Mouse (Mus musculus) kidney, adult 2 months (tissue): ENCODE results near the gene Nid2. TPM values are rescaled to one million over a fixed set of nuclear protein-coding genes. Genes with fewer than 3 reads are reported as not detected.

Experiments used
- DNase-seq: peaks from one replicate; pipeline ENCODE4 v3.0.0; 2021
- H3K27ac ChIP-seq: fragments of 200-500 bp; 2 replicates; pipeline ENCODE4 v1.5.1; 2012; ENCODE audit warnings: low read depth, low read length, control low read depth, inconsistent platforms; ENCODE audit not compliant: insufficient read depth
- H3K27me3 ChIP-seq: fragments of 200-500 bp; replicated peaks from 2 replicates; pipeline ENCODE4 v1.6.1; 2012; ENCODE audit warnings: mild to moderate bottlenecking, moderate library complexity, low read length, inconsistent platforms; ENCODE audit not compliant: control insufficient read depth, insufficient read depth
- H3K36me3 ChIP-seq: fragments of 200-500 bp; 2 replicates; pipeline ENCODE4 v1.6.1; 2012; ENCODE audit warnings: mild to moderate bottlenecking, moderate library complexity, low read length, inconsistent platforms; ENCODE audit not compliant: control insufficient read depth, insufficient read depth
- H3K4me1 ChIP-seq: fragments of 200-500 bp; 2 replicates; pipeline ENCODE4 v1.6.1; 2011; ENCODE audit warnings: low read length; ENCODE audit not compliant: control insufficient read depth, insufficient read depth
- H3K4me3 ChIP-seq: fragments of 200-500 bp; 2 replicates; pipeline ENCODE4 v1.5.1; 2011; ENCODE audit warnings: mild to moderate bottlenecking, low read depth, low read length, control low read depth; ENCODE audit not compliant: insufficient read depth
- CTCF ChIP-seq: fragments of 200-500 bp; conservative IDR thresholded peaks from 2 replicates; pipeline ENCODE4 v1.5.1; 2011; ENCODE audit warnings: low read depth, mild to moderate bottlenecking, control low read depth, low read length, moderate library complexity, mixed read lengths; ENCODE audit not compliant: insufficient read depth, insufficient read length
- POLR2A ChIP-seq: fragments of 200-500 bp; IDR thresholded peaks from one replicate; pipeline ENCODE4 v1.6.1; 2011; ENCODE audit warnings: low read depth, low read length, control low read depth
- WGBS: fragments of 180-500 bp; shearing (Covaris S2); methylation state at CpG from one replicate; pipeline ENCODE4 v1.1.7; 2018; 5-methylcytosine and 5-hydroxymethylcytosine counted together
- polyA plus RNA-seq: library from polyadenylated mRNA; depleted of rRNA; stranded (reverse); fragments of >200 nt; gene quantifications from 2 replicates; pipeline ENCODE4 v1.2.3, GENCODE M21; 2012

Nid2 gene
- polyA plus RNA-seq, 1 experiment, result 17.6 TPM

DNA sequence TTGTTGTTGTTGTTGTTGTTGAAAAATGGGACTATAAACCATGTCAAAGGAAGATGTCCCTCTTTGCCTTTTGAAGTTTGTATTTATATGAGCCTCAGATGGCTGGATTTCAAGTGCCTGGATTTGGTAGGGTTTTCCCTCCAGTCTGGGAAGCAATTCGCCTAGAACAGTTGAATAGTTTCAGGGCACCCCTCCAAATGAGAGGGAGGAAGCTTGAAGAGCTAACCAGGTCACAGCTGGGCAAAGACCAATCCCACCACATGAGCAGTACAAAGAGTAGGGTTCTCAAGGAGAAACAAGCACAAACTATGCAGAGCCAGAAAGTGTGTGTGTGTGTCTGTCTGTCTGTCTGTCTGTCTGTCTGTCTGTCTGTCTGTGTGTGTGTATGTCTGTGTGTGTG lies 39.3 kb upstream of the Nid2 start:
- Histone ChIP-seq H3K36me3 (no peaks in the 10 kb centered on the region), H3K4me3 (no peak overlapping the region), H3K27ac (no peak overlapping the region), H3K27me3 (no peaks in the 10 kb centered on the region), H3K4me1 (peaks cover 13% of the 10 kb centered on the region)
- 18% methylated on average over 1 of the region's 1 CpGs for WGBS
- peak; percentile 79 for DNase-seq
- TF ChIP-seq CTCF (no peak), POLR2A (no peak)

DNA sequence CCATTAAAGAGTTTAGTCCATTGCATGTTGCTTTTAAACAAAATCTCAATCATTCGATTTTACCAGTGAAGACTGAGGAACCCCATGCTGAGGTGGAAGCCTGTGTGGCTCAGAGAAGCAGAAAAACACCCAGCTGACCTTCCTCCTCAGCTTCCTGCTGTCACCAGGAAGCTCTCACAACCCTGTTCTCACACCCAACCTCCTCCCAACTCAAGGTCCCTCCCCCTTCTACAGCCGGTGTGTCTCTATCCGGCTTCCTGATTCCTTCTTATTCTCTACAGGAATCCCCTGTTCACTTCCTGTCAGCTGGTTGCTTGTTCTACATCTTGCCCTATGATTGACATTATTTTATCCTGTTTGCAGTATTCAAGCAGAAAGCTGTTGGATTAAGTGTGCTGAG lies 38.0 kb upstream of the Nid2 start:
- peaks cover 7% of the 10 kb centered on the region for H3K4me1 ChIP-seq
- DNase-seq, result no peak
- H3K27ac ChIP-seq, result no peak overlapping the region
- TF ChIP-seq CTCF, result no peak
- TF ChIP-seq POLR2A, result no peak
- H3K36me3 ChIP-seq, result no peaks in the 10 kb centered on the region
- H3K4me3 ChIP-seq, result no peak overlapping the region
- no peaks in the 10 kb centered on the region for H3K27me3 ChIP-seq
- 32% methylated on average over 3 of the region's 3 CpGs for WGBS

DNA sequence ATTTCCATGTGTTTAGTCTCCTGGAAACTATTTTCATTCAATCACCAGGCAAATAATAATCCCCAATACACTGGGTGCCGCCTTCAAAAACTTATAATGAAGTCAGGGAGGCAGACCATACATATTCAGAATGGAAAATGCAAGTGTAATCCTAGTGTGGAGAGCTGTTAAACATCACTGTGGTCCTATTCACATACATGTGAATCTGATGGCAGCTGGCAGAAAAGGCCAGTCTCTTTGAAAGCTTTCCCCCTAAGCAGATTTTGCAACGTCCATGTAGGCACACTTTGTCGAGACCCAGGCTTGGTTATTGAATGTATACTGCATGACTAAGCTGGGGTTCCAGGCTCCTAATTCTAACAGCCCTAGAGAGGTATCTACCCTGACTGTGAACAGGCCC lies 32.0 kb upstream of the Nid2 start:
- Histone ChIP-seq H3K27ac (no peak overlapping the region), H3K36me3 (no peaks in the 10 kb centered on the region), H3K4me3 (no peak overlapping the region), H3K27me3 (no peaks in the 10 kb centered on the region), H3K4me1 (no peaks in the 10 kb centered on the region)
- no peak for DNase-seq
- TF ChIP-seq CTCF (no peak), POLR2A (no peak)
- 72% methylated on average over 3 of the region's 3 CpGs for WGBS

- no peak for DNase-seq
- Histone ChIP-seq H3K36me3 (no peaks in the 10 kb centered on the region), H3K27me3 (no peaks in the 10 kb centered on the region), H3K4me1 (no peaks in the 10 kb centered on the region), H3K27ac (no peak overlapping the region), H3K4me3 (no peak overlapping the region)
- 69% methylated on average over 2 of the region's 2 CpGs for WGBS
- TF ChIP-seq CTCF, result no peak
- TF ChIP-seq POLR2A, result no peak
These were observed 30.9 kb upstream of the Nid2 start for GRCm38 (mm10) chr14:19720044-19720611.

GRCm38 (mm10) chr14:19728278-19728677 lies 22.8 kb upstream of the Nid2 start:
- TF ChIP-seq CTCF (no peak), POLR2A (no peak)
- no peak overlapping the region for H3K4me3 ChIP-seq
- DNase-seq, result no peak
- H3K36me3 ChIP-seq, result no peaks in the 10 kb centered on the region
- no peaks in the 10 kb centered on the region for H3K4me1 ChIP-seq
- H3K27me3 ChIP-seq, result no peaks in the 10 kb centered on the region
- WGBS, result 82% methylated on average over 5 of the region's 5 CpGs
- no peak overlapping the region for H3K27ac ChIP-seq

- H3K4me1 ChIP-seq, result no peaks in the 10 kb centered on the region
- H3K4me3 ChIP-seq, result no peak overlapping the region
- no peak overlapping the region for H3K27ac ChIP-seq
- TF ChIP-seq CTCF (no peak), POLR2A (no peak)
- no peaks in the 10 kb centered on the region for H3K27me3 ChIP-seq
- 65% methylated on average over 7 of the region's 7 CpGs for WGBS
- H3K36me3 ChIP-seq, result no peaks in the 10 kb centered on the region
- DNase-seq, result peak; percentile 49
These were observed 22.3 kb upstream of the Nid2 start for GRCm38 (mm10) chr14:19728737-19729136.

- H3K4me1 ChIP-seq, result no peaks in the 10 kb centered on the region
- H3K27ac ChIP-seq, result no peak overlapping the region
- TF ChIP-seq CTCF, result no peak
- no peak for TF ChIP-seq POLR2A
- H3K36me3 ChIP-seq, result no peaks in the 10 kb centered on the region
- H3K27me3 ChIP-seq, result no peaks in the 10 kb centered on the region
- 83% methylated on average over 2 of the region's 2 CpGs for WGBS
- DNase-seq, result no peak
- H3K4me3 ChIP-seq, result no peak overlapping the region
These were observed 19.0 kb upstream of the Nid2 start for GRCm38 (mm10) chr14:19732097-19732496.
